Mouse (Mus musculus) liver, postnatal 0 days (tissue): ENCODE measurements at regions not wholly inside any gene's neighbourhood (a gene's known extent, or its start where the extent isn't known, plus 50 kb on each side); places are given as distances from the start of the nearest gene placed in this dataset.

Experiments
- CTCF ChIP-seq: sonication (generic); IDR thresholded peaks from 2 replicates; pipeline ENCODE4 v1.5.1; 2016; ENCODE audit warnings: antibody characterized with exemption, low read depth
- EP300 ChIP-seq: IDR thresholded peaks from 2 replicates; pipeline ENCODE4 v1.6.1; 2016; ENCODE audit warnings: antibody characterized with exemption, low read depth, mild to moderate bottlenecking

DNA sequence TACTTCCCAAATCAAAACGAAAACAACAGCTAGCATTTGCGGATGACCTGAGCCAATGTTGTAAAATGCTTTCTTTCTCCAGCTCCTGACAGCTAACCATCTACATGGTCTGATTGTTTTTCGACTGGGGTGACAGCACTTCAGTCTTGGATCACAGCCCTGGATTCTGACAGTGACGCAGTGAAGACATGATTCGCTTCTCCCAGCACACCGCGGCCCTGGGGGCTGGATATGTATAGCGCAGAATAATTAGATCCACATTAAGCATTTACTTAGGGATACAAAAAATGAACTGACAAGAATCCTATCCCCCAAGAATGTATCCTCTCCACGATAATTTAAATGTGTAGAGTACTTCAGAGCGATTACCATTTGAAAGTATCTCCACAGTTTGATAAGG, 271.1 kb upstream of the Atp11b start:
- TF ChIP-seq CTCF (no peak), EP300 (no peak)
